Mouse (Mus musculus): ENCODE data around the gene Gm3033.
"Not testable (repeated sequence)": the region's sequence is repeated elsewhere in the genome, so short reads cannot be mapped to it uniquely, and the experiment has no call there.

Gene Gm3033

GRCm38 (mm10) chr14:3845945-3846344, at the start of gene Gm3033:
Gm3033 (plus strand) TSS chr14:3846245.
- DNase-seq = not testable (repeated sequence)

GRCm38 (mm10) chr14:3809774-3810173, 36.3 kb upstream of the Gm3033 start, which contains the start of gene Gm3002:
Gm3002 (plus strand) TSS chr14:3810074.
- not testable (repeated sequence) for DNase-seq

- DNase-seq = not testable (repeated sequence)
These were observed 37.8 kb downstream of the Gm3033 start, which contains the start of gene Gm2916 for GRCm38 (mm10) chr14:3883872-3884271. Gm2916 (plus strand) TSS chr14:3884172.

Measured in liver (tissue).